Mouse (Mus musculus): ENCODE measurements around the gene Ica1.

GRCm38 (mm10) chr6:8659194-8659959 lies 118.9 kb downstream of the Ica1 start:
- TF ChIP-seq POLR2A (IDR thresholded peaks at IDR 0.05; ENCODE audit: insufficient read depth, low read depth, low read length) (no peak), CTCF (IDR thresholded peaks at IDR 0.05) (no peak)

Measured in heart, adult 2 months (tissue).